Mouse (Mus musculus) limb, embryonic 11.5 days (tissue): ENCODE measurements around the gene Proca1. TPM values are rescaled to one million over a fixed set of nuclear protein-coding genes. Genes with fewer than 3 reads are reported as not detected.

Source experiments
- ATAC-seq: fragments of 200-750 bp; cut with Nextera tagmentation; 2 replicates; pipeline ENCODE4 v1.8.0; 2017; ENCODE audit warnings: low read depth; ENCODE audit not compliant: insufficient number of reproducible peaks, low FRiP score, low TSS enrichment
- DNase-seq: peaks from one replicate; pipeline ENCODE4 v3.0.0-alpha.2; 2015; ENCODE audit warnings: low spot score
- H3K27ac ChIP-seq: fragments of 300-500 bp; sonication (generic); replicated peaks from 2 replicates; pipeline ENCODE4 v1.5.1; 2014; ENCODE audit warnings: low read depth, mild to moderate bottlenecking, low read length
- H3K27me3 ChIP-seq: fragments of 300-500 bp; sonication (generic); 2 replicates; pipeline ENCODE4 v1.6.1; 2014; ENCODE audit warnings: mild to moderate bottlenecking, low read length, mixed read lengths; ENCODE audit not compliant: control insufficient read depth, insufficient read depth
- H3K36me3 ChIP-seq: fragments of 300-500 bp; sonication (generic); 2 replicates; pipeline ENCODE4 v1.6.1; 2014; ENCODE audit warnings: mild to moderate bottlenecking, low read length, moderate library complexity, mixed read lengths; ENCODE audit not compliant: control insufficient read depth, insufficient read depth
- H3K4me1 ChIP-seq: fragments of 300-500 bp; sonication (generic); 2 replicates; pipeline ENCODE4 v1.6.1; 2014; ENCODE audit warnings: low read length, mixed read lengths; ENCODE audit not compliant: control insufficient read depth, insufficient read depth
- H3K4me2 ChIP-seq: fragments of 300-500 bp; sonication (generic); 2 replicates; pipeline ENCODE4 v1.6.1; 2014; ENCODE audit warnings: low read depth, mild to moderate bottlenecking, moderate library complexity; ENCODE audit not compliant: severe bottlenecking
- H3K4me3 ChIP-seq: fragments of 300-500 bp; sonication (generic); 2 replicates; pipeline ENCODE4 v1.5.1; 2014; ENCODE audit warnings: low read depth, low read length
- H3K9ac ChIP-seq: fragments of 300-500 bp; sonication (generic); 2 replicates; pipeline ENCODE4 v1.6.1; 2014; ENCODE audit warnings: mild to moderate bottlenecking, low read length
- H3K9me3 ChIP-seq: fragments of 300-500 bp; sonication (generic); 2 replicates; pipeline ENCODE4 v1.6.1; 2016; ENCODE audit warnings: low read length; ENCODE audit not compliant: control insufficient read depth
- WGBS: fragments of 180-500 bp; shearing (Covaris S2); extraction: QIAGEN DNeasy Blood & Tissue Kit; methylation state at CpG from one replicate; pipeline ENCODE4 v1.1.7; 2014; 5-methylcytosine and 5-hydroxymethylcytosine counted together
- microRNA-seq: library from miRNA; unstranded; fragments of <30 nt; microRNA quantifications from one replicate; pipeline ENCODE4, GENCODE M21; 2016
- polyA plus RNA-seq: library from polyadenylated mRNA; unstranded; fragments of >200 nt; fragmentation: Nextera tagmentation; extraction: Ambion mirVana; gene quantifications from 2 replicates; pipeline ENCODE4 v1.2.1, GENCODE M21; 2014

Gene Proca1
- polyA plus RNA-seq, 1 experiment from 2014 or later: 1.3 TPM

DNA sequence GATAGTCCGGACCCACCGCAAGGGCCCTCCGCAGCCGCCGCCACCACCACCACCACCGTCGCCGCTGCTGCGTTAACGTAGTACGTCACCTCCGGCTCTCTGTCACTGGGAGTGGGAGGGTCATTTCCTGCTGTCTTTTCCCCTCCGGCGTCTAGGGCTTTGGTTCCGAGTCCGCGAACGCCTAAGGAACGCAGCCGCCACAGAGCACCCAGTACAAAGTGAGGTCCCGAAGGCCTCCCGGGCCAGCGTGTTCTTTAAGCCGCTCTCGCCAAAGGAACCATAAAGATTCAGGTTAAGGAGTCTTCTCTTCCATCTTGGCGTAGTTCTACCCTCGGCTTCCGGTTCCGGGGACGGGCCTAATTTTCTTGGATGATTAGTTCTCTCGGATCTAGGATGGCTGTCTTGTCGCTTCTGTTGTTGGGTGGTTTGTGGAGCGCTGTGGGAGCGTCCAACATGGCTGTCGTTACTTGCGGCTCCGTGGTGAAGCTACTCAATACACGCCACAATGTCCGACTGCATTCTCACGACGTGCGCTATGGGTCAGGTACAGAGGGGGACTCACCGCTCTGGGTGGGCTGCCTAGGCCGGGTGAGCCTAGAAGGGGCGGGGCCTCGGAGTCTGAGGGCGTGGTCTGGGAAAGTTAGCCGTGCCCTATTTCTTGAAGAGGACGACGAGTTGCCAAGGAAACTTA, 52.6 kb downstream of the Proca1 start, which contains the start of the genes Sdf2 and Supt6:
TSS of gene Sdf2 (plus strand) at position 120 of the 691 bp plus-strand sequence.
TSS of gene Supt6 (minus strand) at position 361 of the 691 bp plus-strand sequence.
- peak; percentile 91 for ATAC-seq
- Histone ChIP-seq H3K4me1 (peaks cover 5% of the 10 kb centered on the region), H3K9me3 (no peaks in the 10 kb centered on the region), H3K4me2 (peak within 1 kb of the TSS; percentile 74), H3K36me3 (no peaks in the 10 kb centered on the region), H3K27me3 (no peaks in the 10 kb centered on the region), H3K9ac (peak within 1 kb of the TSS; percentile 72), H3K4me3 (peak within 1 kb of the TSS; percentile 80), H3K27ac (peak within 1 kb of the TSS; percentile 56)
- DNase-seq: peak; percentile 93
- WGBS: under 1% methylated on average over 48 of the region's 50 CpGs

DNA sequence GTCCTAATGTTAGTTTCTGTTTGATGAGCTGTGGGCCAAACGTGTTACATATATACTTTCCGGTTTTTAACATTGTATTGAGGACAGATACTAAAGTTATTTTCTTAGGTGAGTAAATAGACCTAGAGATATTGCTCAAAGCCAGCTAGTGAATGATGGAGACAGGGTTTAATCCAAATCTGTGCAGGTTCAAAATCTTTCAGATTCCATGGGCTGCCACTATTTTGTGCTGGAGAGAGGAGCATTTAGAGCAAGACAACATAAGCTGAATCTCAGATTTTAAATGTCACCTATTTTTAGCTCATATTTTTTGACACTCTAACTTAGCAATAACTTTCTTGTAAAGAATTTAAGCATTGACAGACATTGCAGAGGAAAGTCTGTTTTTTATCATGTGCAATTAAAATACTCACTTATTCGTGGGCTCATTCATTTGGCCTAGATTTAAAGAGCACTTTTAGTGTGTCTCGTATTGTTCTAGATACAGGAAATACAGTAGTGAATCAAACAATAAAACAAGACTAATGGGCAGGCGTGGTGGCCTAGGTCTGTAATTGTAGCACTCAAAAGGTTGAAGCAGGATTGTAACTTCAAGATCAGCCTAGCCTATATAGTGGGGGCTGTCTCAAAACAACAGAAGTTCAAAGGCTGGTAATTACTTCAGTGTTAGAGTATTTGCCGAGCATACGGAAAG, 53.3 kb downstream of the Proca1 start:
- Histone ChIP-seq H3K9ac (no peak overlapping the region), H3K4me2 (peak overlapping the region; percentile 26; the same call in 1 of the 2 replicates), H3K27me3 (no peaks in the 10 kb centered on the region), H3K36me3 (no peaks in the 10 kb centered on the region), H3K27ac (no peak overlapping the region), H3K4me3 (peak overlapping the region; percentile 80), H3K4me1 (peaks cover 5% of the 10 kb centered on the region), H3K9me3 (no peaks in the 10 kb centered on the region)
- no peak for ATAC-seq
- WGBS: 42% methylated on average over 7 of the region's 7 CpGs
- no peak for DNase-seq

DNA sequence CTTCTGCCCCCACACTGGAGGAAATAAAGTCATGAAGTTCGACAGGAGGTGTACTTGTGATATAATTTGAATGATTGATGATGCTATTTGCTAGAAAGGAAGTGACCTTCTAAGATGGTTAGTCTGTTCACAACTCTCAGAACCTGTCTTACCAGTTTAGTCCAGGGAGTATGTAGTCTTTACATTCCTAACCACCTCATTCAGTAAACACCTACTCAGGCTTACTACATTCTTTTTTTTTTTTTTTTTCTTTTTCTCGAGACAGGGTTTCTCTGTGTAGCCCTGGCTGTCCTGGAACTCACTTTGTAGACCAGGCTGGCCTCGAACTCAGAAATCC, 53.8 kb downstream of the Proca1 start:
- no peak overlapping the region; the same call in 1 of the 2 replicates for H3K4me3 ChIP-seq
- no peaks in the 10 kb centered on the region; the same call in 1 of the 2 replicates for H3K36me3 ChIP-seq
- H3K4me1 ChIP-seq: peaks cover 5% of the 10 kb centered on the region
- no peaks in the 10 kb centered on the region for H3K27me3 ChIP-seq
- no peak overlapping the region for H3K9ac ChIP-seq
- no peak overlapping the region for H3K27ac ChIP-seq
- H3K9me3 ChIP-seq: no peaks in the 10 kb centered on the region
- DNase-seq (no peak), ATAC-seq (no peak)
- peak overlapping the region; percentile 24; the same call in 1 of the 2 replicates for H3K4me2 ChIP-seq
- whole genome bisulfite sequencing: 55% methylated on average over 3 of the region's 3 CpGs

DNA sequence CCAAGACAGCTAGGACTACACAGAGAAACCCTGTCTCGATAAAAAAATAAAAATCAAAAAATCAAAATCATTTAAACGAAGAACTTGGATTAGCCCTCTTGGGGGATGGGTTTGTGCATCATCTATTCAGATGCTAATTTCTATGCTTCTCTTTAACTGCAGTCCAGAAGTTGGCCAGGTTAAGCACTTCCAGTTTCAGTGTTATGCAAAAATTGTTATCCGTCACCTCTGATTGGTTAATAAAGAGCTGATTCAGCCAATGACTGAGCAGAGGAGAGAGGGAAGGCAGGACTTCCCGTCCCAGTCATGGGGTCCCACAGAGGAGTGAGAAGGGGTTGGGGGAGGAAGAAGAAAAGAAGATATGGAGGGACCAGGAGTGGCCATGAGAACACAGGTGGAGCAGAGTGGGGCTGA, 54.5 kb downstream of the Proca1 start:
- whole genome bisulfite sequencing: 66% methylated on average over 4 of the region's 4 CpGs
- Histone ChIP-seq H3K27me3 (no peaks in the 10 kb centered on the region), H3K4me2 (no peak overlapping the region), H3K36me3 (peaks cover 5% of the 10 kb centered on the region; the same call in 1 of the 2 replicates), H3K9me3 (no peaks in the 10 kb centered on the region), H3K9ac (no peak overlapping the region), H3K4me1 (peaks cover 5% of the 10 kb centered on the region), H3K27ac (no peak overlapping the region), H3K4me3 (no peak overlapping the region)
- ATAC-seq (no peak), DNase-seq (no peak)

Small RNAs within 50 kb of the gene (microRNA-seq; reads per million reads assigned to microRNA genes)
- not detected for gene Mir7653

Other genes starting within 250 kb of the Proca1 start
- gene Phf12, start 210.6 kb upstream of the Proca1 start, polyA plus RNA-seq: 19.6 and 21.1 TPM in 2 replicates
- gene Dhrs13, start 161.1 kb upstream of the Proca1 start, polyA plus RNA-seq: 19.1 and 19.3 TPM in 2 replicates
- gene Flot2, start 155.5 kb upstream of the Proca1 start, polyA plus RNA-seq: 48.7 and 49.5 TPM in 2 replicates
- gene Eral1, start 113.0 kb upstream of the Proca1 start, polyA plus RNA-seq: 44.3 and 44.4 TPM in 2 replicates
- 21.8 and 24.6 TPM in 2 replicates for gene Fam222b, start 98.7 kb upstream of the Proca1 start, polyA plus RNA-seq
- gene Traf4, start 27.8 kb upstream of the Proca1 start, polyA plus RNA-seq: 92.6 and 114 TPM in 2 replicates
- gene Nek8, start 16.7 kb upstream of the Proca1 start, polyA plus RNA-seq: 15.0 and 15.5 TPM in 2 replicates
- 8.7 and 10.4 TPM in 2 replicates for gene Tlcd1, start 16.7 kb upstream of the Proca1 start, polyA plus RNA-seq
- 1,529 and 1,574 TPM in 2 replicates for gene Rpl23a, start 9.8 kb upstream of the Proca1 start, polyA plus RNA-seq
- 142 and 144 TPM in 2 replicates for gene Rab34, start 5.0 kb upstream of the Proca1 start, polyA plus RNA-seq
- 44.0 and 44.9 TPM in 2 replicates for gene Sdf2, start 52.4 kb downstream of the Proca1 start, polyA plus RNA-seq
- gene Supt6, start 52.6 kb downstream of the Proca1 start, polyA plus RNA-seq: 30.8 and 34.1 TPM in 2 replicates
- gene 2610507B11Rik, start 68.4 kb downstream of the Proca1 start, polyA plus RNA-seq: 71.5 and 72.6 TPM in 2 replicates
- gene BC030499, start 97.4 kb downstream of the Proca1 start, polyA plus RNA-seq: 0.09 and 0.16 TPM in 2 replicates
- gene Spag5, start 108.1 kb downstream of the Proca1 start, polyA plus RNA-seq: 65.6 and 72.4 TPM in 2 replicates
- gene Aldoc, start 129.6 kb downstream of the Proca1 start, polyA plus RNA-seq: 3.6 and 8.5 TPM in 2 replicates
- 69.2 and 70.2 TPM in 2 replicates for gene Pigs, start 135.0 kb downstream of the Proca1 start, polyA plus RNA-seq
- gene Unc119, start 150.1 kb downstream of the Proca1 start, polyA plus RNA-seq: 84.2 and 86.9 TPM in 2 replicates
- 0.04 and 0.06 TPM in 2 replicates for gene Foxn1, start 193.2 kb downstream of the Proca1 start, polyA plus RNA-seq
- gene Slc13a2, start 228.8 kb downstream of the Proca1 start, polyA plus RNA-seq: not detected in 2 replicates